Mouse (Mus musculus): ENCODE results near the gene Rab30.

Rab30 gene

DNA sequence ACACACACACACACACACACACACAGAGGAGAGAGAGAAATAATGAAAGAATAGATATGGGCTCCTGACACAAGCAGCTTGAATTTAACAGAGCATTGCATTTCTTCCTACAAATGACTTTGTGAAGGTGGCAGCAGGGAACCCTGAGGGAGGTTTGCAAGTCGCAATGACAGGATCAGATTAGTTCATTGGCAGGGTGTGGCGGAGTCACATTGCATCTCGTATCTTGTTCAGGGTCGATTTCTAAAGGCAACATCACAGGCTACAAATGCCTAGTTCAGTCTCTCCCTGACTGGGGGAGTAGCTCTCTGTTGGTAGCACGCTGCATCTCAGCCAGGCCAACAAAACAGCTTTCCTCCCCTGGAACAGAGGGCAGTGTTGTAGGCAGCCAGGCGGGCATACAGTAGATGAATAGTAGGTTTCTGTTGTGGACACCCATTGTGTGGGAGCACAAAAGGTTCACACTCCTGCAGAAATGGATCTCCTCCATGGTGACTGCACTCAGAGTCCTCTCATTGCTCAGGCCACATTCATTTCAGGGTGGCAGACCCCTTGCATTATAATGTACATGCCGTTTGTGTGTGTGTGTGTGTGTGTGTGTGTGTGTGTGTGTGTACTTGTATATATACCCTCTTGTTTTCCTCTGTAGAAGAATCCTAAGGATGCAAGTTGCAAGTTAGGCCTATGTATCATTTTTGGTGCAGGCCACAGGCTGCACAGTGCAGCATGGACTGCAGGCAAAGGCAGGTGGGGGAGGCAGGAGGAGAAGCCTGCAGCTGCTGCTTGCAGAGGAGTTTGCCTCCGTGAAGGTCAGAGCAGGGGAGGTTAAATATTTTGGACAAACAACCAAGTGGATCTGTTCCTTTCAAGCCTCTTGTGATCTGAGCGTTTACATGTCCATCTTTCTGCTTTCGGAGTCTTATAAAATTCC lies 58.5 kb downstream of the Rab30 start:
- 55% methylated on average over 10 of the region's 10 CpGs for WGBS

DNA sequence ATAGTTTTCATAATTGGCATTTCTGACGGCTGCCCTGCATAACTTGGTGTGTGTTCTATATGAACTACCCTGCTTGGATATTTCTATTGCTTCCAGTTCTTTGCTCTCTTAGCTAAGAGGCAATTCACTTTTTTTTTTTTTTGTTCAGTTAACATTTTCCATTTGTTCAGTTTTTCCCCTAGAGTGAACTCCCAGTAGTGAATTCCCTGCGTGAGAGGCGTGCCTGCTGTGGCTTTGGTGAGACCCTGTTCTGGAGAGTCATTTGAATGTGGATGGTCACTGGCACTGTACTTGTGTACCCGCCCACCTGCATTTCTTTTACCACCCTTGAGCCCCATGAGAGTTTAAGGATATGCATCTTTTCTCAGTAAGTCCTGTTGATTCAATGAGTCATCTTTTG lies 60.8 kb downstream of the Rab30 start:
- WGBS = 90% methylated on average over 4 of the region's 4 CpGs

DNA sequence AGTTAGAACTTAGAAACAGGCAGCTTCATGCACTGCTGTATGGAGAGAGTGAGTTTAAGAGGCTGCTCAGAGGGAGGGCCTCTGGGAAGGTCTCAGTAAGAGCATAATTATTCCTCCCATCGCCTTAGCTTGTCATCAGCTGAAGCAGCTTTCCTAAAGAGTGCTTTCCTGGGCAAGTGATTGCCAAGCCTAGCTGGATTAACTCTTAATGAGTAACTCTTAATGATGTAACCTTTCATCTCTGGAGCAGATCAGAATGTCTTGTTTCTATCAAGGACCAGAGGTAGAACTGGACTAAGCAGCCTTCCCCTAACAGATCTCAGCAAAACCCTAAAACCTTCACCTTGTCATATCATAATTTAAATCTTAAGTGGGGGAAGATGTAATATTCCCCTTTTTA lies 61.8 kb downstream of the Rab30 start:
- 64% methylated on average over 1 of the region's 1 CpGs for WGBS

DNA sequence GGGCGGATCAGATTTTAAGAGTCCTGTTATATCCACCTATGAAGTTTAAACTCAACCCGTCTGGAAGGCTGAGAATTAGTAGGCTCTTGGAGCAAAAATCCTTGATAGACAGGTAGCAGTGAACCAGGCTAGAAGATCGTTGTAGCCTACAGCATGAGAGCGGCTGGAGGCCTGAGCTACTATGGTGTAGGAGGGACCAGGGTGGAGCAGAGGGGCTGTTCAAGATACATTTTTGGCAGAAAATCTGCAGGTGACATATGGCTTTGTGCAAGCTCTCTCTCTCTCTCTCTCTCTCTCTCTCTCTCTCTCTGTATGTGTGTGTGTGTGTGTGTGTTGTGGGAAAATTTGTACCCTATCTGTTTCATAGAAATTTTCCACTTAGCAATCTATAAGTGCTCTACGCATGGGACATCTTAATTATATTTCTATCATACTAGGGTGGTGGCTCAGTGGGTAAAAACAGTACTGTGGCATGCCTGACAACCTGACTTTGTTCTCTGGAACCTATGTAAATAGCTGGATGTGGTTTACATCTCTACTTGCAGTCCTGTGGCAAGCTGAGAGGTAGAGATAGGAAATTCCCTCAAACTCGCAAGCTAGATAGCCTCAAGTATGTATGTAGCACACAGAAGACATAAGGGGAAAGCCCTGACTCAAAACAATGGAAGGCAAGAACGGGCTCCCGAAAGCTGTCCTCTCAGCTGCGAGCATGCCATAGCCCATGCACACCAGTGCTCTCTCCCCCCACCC lies 63.7 kb downstream of the Rab30 start:
- 85% methylated on average over 9 of the region's 9 CpGs for WGBS

DNA sequence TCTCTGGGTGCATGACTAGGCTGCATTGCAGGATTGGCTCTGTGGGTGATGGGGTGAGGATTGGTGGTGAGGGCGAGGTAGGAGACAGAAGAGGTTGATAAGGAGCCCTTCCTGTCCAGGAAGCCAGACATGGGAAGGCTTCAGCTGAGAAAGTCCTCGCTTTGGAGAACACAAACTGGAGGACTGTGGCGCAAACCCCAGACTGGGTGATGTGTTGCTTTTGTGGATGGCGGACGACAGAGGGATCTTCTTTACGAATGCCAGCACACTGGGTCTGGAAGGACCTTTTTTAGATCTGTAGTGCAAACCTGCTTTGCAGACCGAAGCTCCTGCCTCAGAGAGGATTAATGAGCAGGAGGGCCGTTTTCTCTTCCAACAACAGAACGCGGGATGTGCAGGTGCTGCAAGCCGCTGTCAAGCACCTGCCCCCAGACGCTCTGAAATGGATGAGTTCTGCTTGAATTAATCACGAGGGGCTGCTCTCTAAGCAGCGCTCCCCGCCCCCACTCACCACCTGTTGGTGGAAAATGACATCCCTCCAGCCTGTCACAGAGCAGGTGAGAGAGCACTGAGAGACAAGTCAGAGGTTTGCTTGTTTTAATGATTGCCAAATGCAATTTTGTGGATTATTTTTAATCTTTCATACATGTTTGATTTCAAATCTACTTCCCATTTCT lies 65.2 kb downstream of the Rab30 start:
- 40% methylated on average over 15 of the region's 15 CpGs for WGBS

DNA sequence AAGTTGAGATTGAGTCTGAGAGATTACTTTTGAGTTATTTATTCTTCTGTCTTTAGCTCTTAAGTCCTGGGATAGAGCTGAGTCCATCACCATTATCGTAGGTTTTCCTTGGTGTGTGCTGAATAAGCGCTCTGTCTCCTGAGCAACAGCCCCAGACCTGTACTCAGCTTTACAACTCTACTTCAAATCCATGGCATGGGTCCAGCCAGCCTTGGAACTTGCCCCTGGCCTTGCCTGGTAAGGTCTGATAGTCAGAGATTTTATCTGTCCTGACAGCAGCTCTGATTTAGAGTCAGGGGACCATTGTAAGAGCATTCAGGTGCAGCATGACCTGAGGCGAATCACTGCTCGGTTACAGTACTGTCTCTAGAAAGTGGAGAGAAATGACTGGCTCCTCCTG lies 66.1 kb downstream of the Rab30 start:
- 77% methylated on average over 4 of the region's 4 CpGs for WGBS

DNA sequence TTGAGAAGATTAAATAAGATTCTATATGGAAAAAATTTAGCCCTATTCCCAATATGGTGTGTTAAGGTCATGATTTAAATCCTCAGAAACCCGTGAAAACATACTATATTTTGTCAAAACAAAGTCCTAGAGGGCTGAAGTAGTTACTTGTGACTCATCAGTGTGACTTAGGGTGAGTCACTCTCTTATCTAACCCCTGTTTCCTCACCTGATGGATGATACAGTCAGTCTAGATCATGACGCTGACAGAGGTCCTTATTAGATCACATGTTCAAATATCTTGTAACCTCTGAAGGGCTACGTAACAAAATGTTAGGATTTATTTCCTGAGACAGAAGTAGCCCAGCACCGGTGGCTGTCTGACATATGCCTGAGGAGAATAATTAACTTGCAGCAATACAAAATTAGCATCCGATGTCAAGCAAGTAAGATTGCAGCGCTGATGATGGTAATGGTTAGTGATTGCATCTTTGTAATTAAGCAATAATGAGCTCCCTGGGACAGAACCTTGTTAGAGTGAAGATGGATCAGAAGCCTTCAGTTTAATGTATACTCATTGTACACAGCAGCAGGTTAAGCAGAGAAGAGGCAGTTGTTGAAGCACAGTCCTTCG lies 70.4 kb downstream of the Rab30 start:
- whole genome bisulfite sequencing = 70% methylated on average over 7 of the region's 7 CpGs

DNA sequence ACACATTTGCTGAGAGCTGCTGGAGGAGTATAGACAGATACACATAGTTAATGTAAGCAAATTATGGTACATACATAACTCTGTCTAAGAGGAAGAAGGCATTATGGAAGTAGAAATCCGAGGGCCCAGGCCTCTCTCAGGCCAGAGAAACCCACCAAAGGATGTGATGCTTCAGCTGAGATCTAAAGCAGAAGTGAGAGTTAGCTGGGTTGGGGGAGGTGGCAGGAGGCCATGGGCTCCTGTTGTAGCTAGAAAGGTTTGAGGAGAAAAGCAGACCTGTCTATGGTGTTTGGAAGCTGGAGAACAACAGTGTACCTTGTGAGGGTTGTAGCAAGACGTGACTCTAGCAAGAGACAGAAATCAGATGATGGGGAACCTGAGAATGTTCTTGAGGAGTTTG lies 75.8 kb downstream of the Rab30 start:
- 81% methylated on average over 2 of the region's 2 CpGs for WGBS

DNA sequence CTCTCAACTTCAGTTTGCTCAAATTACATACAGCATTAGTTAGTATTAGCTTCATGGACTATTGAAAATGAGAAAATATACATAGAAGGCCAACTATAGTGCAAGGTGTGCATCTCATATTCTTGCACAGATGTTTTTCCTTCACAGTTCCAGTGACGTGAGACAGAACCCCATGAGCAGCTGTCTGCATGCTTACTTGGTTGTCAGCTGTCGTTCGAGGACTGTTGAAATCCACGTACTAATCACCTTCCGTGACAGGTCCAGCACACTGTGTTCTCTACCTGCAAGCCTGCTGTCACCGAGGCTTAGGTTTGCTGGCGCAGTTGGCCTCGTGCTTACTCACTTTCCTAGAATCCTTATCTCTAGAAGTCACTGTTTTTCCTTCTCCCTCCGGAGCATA lies 76.5 kb downstream of the Rab30 start:
- 91% methylated on average over 9 of the region's 9 CpGs for WGBS

DNA sequence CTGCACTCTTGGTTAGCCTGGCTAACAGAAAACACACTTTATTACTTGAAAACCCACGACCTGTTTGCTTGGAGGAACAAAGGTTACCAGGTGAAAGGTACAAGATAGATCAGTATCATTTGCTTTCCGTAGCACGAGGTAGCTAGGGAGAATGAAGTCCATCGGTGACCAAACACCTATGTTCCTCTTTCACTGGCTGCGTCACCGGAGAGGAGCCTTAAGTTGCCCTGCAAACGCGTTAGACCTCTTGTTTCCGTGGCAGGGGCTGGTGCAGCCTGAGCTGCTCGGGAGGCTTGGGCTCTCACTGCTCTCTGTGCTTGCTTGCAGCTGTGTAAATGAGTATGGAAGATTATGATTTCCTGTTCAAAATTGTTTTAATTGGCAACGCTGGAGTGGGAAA lies 78.3 kb downstream of the Rab30 start:
- WGBS = 87% methylated on average over 11 of the region's 11 CpGs

DNA sequence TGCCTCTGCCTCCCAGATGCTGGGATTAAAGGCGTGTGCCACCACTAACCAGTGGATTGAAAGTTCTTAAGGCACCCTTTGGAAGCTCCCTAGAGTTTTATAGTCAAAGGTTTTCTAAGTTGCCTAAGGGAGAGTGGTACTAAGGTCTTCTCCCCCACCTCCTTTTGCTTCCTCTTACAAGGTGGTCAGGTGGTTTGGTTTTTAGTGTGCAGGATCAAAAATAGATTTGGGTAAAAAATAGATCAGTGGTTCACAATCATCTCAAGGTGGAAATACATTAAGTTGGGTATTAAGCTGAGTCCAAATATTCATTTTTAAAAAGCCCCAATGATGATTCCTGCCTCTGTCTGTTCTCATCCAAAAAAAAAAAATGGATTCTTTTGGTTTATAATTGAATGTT lies 79.0 kb downstream of the Rab30 start:
- WGBS = 97% methylated on average over 1 of the region's 1 CpGs

DNA sequence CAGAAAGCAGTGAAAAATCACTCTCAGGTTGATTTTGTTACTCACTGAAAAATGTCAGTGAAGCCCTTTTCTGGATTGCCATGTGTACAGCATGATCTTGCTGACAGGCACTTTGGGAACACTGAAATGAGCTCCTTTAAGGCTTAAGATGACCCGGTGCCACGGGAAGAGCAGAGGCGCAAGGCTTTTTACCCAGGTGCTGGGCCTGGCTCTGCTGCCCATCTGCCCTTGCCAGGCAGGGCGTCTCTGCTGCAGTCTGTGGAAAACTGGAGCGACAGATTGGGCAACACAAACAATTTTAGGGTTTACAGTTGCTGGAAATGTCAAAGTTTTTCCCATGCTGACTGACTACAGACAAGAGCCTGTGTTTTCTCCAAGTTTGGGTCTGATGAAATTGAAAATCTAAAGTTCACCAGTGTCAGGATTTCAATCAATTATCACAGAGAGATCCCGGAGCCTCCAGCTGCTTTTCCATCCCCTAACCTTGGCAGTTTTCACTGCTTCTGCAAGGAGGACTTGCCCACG lies 79.6 kb downstream of the Rab30 start:
- 59% methylated on average over 7 of the region's 7 CpGs for WGBS

DNA sequence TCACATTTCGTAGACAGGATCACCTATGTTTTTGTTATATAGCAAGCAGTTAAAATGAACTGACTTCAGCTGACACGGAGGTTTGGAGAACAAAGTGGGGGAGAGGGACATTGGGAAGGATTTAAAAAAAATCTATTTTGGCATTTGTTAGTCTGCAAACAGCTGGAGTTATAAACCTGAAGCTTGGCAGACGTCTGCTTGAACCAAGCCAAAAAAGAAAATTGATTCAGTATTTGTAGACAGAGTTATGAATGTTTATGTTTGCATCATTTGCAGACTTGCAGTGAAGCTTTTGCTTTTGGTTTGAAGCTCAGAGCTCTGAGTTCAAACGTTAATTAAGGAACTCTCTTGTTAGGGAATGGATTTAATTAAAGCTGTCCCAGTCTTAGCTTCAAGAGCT lies 80.5 kb downstream of the Rab30 start:
- WGBS = 57% methylated on average over 4 of the region's 4 CpGs

DNA sequence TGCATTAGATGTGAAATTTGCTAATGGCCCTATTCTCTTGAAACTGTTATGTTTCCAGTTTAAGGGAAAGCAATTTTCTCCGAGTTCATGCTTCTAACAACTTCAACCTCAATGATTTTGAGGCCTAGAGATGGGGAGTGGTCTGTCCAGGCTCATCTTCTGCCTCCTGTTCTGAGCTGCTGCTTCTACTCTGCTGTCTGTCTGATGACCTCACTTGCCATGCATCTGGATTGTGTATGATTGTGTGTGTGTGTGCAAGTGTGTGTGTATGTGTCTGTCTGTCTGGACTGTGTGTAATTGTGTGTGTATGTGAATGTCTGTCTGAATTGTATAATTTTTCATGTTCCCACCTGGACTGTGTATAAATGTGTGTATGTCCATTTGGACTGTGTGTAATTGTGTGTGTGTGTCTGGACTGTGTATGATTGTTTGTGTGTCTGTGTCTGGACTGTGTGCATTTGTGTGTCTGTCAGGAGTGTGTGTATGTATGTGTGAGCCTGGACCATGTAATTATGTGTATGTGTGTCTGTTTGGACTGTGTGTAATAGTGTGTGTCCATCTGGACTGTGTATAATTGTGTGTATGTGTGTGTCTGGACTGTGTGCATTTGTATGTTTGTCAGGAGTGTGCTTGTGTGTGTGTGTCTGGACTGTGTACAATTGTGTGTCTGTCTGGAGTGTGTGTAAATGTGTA lies 81.2 kb downstream of the Rab30 start:
- 75% methylated on average over 1 of the region's 1 CpGs for WGBS

DNA sequence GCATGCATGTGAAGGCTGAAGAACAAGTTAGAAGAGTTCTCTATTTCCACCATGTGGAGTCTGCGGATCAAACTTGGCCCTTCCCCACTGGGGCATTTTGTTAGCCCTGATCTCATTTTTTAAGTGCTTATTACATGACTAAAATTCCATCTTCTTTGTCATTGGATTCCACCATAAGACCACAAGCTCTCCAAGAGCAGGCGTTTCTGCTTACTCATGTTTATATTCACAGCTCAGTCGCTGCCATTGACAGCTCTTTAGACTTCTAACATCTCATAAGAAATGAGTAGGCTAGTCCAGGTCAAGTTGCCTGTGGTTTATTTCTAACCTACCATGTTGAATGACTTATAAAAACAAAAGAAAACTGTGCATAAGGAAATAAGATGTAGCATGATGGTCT lies 84.8 kb downstream of the Rab30 start:
- 90% methylated on average over 3 of the region's 3 CpGs for WGBS

DNA sequence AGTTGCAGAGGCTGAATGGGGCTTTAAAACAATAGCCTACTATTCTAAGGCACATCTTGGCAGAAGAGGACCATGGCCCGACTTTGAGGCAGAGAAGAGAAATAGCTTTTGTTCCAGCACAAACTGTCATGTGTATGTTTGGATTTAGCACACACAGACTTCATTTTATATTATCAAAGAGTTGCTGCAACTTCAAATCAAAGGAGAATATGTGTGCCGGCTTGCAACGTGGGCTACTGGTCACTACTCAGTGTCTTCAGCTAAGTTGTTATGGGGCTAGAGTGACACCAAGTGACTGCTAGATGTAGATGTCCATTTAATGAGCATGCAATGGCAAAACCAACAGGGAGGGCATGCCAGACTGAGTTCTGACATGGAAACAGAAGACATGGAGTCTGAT lies 86.6 kb downstream of the Rab30 start:
- 38% methylated on average over 3 of the region's 3 CpGs for WGBS

DNA sequence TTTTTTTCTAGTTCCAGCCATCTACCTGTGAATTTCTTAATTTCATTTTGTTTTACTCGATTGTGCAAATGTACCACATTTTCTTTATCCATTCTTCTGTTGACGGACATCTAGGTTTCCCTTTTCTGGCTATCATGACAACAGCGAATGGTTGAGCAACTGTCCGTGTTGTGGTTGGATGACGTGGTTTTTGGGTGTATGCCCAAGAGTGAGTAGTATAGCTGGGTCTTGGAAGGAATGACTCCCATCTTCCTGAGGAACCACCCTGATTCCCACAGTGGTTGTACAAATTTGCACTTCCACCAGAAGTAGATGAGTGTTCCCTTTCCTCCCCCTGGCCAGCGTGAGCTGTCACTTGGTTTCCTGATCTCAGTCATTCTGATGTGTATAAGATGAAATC lies 91.0 kb downstream of the Rab30 start:
- 85% methylated on average over 6 of the region's 6 CpGs for WGBS

DNA sequence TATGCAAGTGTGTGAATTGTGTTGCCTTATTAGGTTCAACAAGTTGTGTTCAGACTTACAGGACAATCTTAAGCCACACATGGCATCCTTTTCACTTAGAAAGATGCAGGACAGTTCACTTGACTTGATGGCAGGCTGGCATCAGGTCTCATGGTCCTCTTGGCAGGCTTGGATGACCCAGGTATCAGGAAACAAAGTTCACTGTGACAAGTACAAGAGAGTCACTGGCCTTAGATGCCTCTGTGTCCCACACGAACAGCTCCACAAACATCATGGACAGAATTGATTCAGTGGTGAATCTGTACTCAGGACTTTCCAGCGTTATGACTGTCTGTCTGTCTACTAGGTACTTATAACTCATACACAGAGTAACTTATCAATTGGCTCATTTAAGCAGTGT lies 93.0 kb downstream of the Rab30 start:
- WGBS = 90% methylated on average over 2 of the region's 2 CpGs

DNA sequence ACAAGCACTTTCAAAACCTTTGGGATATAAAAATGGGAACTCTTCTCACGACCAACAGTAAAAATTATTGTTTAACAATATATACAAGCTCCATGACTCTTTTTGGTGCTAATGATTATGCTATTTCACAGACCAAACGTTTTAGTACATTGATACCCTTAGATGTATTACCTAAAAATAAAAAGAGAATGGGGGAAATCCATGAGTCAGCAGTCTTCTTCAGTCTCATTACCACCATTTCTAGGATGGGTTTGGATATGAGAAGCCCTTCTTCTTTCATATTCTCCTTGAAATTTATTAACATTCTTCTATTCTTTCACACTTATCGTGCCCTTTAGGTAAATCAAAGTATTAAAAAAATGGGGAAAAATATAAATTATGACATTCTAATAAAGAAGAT lies 95.0 kb downstream of the Rab30 start:
- WGBS = 82% methylated on average over 3 of the region's 3 CpGs

DNA sequence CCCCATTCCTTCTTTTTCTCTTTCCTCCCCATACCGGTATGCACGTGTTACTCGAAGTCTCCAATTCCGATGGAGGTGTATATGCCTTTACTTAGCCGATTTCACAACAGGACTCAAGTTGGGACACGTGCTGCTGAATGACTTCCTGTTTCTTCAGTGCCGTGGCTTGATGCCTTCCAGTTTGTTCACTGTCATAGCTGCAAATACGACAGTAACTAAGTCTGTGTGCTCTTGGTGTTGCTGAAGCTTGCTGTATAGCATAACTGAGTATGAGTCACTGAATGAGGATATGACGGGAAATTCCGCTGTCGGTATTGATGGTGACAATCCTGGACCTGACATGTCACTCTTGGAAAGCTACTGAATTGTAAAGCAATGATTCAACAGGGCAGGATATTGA lies 95.8 kb downstream of the Rab30 start:
- WGBS = 75% methylated on average over 11 of the region's 11 CpGs

DNA sequence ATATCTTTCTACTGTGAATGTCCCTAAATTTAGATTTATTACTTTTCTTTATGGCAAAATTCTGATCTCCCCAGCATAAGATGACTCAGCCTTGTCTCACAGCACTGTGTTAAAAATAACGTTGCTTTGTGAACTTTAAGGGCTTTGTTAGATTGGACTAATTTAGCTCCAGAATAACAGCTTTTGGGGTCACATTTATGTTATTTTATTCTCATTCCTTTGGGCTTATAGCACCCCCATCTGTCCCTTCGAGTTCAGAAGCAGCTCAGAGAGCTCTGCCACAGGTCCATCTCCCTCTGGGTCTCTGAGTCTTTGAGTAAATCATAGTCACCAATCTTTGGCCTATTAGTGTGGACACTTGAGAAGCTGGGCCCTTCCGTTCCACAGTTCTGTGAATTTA lies 96.5 kb downstream of the Rab30 start:
- WGBS = 45% methylated on average over 3 of the region's 3 CpGs
